Mouse (Mus musculus): ENCODE data around the gene Fkbp5.
A peak's percentile ranks its signal among the peaks of the same experiment; 100 is the strongest.
"Not testable (repeated sequence)": the region's sequence is repeated elsewhere in the genome, so short reads cannot be mapped to it uniquely, and the experiment has no call there.

Fkbp5 gene

GRCm38 (mm10) chr17:28363507-28363906 lies 153.8 kb downstream of the Fkbp5 start:
- no peak for DNase-seq

DNA sequence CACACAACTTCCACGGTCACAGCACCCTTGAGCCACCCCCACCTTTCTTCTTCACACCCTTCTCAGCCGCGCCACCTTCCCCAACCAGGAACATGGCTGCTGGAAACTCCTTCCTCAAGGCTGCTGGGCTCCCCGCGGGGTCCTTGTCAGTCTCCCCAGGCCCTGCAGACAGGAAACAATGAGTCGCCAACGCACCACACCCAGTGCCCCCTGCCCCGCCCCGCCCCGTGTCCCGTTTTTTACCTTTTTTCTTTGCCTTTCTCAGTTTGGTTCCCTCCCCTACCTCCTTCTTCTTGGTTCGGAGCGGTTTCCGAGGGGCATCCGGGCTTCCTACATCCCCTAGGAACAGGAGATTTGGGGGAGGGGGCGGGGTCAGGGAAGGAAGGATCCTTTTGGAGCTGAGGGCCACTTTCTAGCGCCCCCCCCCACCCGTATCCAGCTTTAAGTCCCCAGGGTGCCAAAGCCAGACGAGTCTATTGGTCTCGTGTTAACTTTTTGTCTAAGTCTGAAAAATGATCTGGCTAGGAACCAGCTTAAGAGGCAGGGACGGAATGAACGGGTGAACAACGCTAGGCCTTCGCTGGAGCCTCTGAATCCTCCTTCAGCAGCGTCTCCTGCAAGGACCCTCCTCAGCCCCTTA lies 154.6 kb downstream of the Fkbp5 start:
- DNase-seq, result no peak

GRCm38 (mm10) chr17:28361921-28362652 lies 155.2 kb downstream of the Fkbp5 start:
- DNase-seq, result no peak

DNA sequence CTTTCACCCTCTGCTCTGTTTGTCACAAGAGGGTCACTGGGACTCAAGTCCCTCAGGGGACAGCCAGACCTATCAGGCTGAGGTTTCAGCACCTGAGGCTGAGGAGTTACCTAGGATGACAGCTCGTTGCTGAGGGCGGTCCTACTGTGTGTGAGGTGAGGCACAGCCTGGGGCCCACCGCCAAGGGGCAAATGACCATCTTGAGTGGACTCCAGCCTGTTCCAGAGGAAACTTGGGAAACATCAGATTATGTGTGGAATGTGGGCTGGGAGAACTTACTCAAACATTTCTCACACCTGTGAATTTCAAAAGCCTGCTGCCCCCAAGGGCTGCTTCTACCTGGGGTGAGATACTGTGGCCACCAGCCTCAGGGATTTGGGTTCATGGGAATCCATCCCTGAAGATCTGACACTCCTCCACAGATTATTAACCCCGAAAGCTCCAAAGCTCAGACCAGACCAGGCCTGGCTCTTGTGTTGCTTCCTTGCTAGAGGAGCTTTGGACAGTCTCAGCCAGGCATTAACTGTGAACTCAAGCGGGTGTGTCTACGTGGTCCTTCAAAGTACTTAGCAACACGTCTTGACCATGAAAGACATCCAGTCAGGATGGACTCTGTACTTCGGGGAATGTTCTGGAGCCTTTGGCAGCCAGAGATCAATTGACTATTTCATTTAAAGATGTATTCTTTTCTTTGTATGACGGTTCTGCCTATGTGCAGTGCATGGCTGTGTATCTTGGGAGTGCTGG lies 156.6 kb downstream of the Fkbp5 start:
- DNase-seq, result no peak

DNA sequence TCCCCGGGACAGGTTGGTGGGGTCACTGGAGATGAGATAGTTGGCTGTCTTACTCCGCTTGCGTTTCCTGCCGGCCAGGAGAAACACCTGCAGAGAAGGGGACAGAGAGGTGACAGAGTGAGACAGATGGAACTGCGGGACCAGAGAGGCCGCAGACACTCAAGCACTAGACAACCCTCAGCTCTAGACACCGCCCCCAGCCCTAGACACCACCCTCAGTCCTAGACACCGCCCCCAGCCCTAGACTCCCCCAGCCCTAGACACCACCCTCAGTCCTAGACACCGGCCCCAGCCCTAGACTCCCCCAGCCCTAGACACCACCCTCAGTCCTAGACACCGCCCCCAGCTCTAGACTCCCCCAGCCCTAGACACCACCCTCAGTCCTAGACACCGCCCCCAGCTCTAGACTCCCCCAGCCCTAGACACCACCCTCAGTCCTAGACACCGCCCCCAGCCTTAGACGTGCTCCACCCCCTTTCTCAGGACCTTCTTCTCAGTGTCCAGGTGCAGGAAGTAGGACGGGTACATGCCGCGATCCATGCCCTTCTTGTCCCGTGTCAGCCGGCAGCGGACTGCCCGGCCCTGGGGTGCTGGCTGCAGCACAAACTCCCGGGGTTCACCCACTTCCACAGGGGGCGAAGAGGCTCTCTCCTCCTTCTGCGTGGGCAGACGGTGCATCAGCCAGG lies 158.6 kb downstream of the Fkbp5 start:
- DNase-seq, result not testable (repeated sequence)

DNA sequence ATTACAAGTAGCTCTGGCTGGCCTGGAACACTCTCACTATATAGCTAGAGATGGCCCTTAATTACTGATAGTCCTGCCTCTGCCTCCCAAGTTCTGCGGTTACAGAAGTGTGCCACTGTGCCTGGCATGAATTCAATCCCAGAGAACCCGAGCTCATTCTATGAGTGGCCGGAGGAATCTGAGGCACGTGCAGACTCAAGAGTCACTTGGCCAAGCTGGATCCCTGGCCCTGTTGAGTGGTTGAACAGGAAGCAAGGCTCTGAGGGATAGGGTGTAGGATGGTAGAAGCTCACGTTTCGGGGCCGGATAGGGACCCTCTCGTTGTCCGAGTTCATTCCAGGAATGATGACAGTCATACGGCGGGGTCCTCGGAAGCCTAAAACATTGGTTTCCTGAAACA lies 161.5 kb downstream of the Fkbp5 start:
- no peak for DNase-seq

- DNase-seq, result no peak
These were observed 165.3 kb downstream of the Fkbp5 start for GRCm38 (mm10) chr17:28352018-28352417.

DNA sequence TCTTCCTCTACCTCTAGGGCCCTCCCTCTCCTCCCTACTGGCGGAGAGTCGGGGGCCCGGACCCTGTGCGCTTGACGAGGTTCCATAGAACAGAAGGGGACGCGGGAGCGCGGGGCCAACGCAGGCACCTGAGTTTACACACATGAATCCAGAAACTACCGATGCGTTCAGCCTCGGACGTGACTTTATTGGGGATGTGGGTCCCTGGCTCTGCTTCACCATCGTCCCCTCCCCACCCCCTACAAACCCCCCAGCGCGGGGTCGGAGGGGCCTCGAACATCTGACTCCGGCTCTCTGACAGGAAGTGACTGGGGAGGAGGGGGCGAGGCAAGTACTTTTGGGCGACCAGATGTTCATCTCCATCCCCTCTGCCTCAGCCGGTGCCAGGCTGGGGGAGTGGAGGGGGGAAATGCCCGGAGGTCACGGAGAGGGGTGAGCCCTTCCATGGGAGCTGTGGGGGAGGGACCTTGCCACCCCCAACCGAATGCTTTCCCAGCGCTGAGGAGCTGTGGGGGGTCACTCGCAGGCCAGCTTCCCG lies 165.9 kb downstream of the Fkbp5 start:
- DNase-seq, result peak; percentile 48

DNA sequence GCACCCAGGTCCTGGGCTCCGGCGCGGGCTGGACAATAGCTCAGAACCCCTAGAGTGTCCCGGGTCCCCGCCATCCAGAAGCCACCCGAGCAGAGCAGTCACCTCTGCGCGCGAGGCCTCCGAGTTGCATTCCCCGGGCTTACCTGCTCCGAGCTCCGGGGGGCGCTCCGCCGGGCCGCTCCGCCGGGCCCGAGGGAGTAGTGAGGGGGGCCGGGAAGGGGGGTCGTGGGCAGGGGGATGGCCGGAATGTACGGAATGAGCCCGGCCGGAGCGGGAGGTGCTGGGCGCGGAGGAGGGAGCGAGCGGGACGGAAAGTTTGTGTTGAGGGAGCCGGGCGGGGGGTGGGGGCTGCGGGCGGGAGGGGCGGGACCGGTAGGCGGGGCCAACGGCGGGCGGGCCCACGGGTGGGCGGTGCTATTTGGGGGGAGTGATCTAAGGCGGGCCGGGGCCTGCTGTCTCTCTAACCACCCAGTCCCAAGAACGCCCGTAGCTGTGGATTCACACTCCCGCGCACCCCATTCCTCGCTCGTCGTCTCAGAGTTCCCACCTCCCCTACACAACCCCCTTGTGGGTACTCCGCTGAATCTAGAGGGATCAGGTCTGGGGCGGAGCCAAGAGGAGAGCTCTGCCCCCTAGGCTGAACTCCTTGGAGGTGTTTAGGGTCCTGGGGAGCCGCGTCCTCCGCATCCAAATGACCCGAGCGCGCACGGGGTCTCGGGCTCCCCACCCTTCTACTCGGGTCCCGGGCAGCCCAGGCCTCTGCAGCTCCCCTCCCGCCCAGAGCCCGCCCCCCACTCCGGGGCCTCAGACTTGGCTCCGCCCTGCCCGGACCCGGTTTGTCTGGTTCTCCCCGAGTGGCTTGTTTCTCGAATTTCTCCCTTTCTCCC lies 166.6 kb downstream of the Fkbp5 start, which contains the start of gene Tead3:
Tead3 (minus strand) TSS at position 352 of the 887 bp plus-strand sequence.
- DNase-seq, result peak; percentile 80

DNA sequence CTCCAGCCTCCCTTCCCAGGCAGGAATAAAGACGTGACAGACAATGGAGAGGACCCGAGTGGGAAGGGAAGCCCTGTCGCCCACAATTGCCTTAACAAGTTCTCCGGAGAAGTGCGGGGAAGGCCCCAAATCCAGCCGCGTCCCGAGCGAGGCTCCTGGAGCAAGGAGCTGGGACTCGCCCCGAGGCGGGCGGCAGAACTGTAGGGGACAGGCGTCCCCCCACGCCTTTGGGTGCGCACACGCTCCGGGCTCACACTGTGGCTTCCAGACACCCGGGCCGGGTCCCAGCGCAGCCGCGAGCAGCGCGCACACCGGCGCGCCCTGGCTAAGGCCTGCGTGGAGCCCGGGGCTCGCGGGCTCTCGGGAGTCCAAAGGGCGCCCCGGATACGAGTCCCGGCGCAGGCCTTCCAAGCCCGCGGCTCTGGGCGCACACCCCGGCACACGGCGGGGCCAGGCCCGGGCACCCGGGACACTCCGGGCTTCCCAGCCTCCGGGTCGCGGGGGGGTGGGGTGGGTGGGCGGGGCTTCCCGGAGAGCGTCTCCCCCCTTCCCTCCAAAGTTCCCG lies 167.3 kb downstream of the Fkbp5 start:
- peak; percentile 76 for DNase-seq

- DNase-seq, result no peak
These were observed 168.0 kb downstream of the Fkbp5 start for GRCm38 (mm10) chr17:28349264-28349880.
